Mouse (Mus musculus) myocyte (in vitro differentiated cells): ENCODE data around the gene Car14. TPM values are rescaled to one million over a fixed set of nuclear protein-coding genes. Genes with fewer than 3 reads are reported as not detected.
A peak's percentile ranks its signal among the peaks of the same experiment; 100 is the strongest.

Experiments used
- H3K27me3 ChIP-seq: one replicate; pipeline ENCODE4 v1.6.1; 2011; ENCODE audit not compliant: control insufficient read depth, insufficient read depth, insufficient read length
- H3K36me3 ChIP-seq: one replicate; pipeline ENCODE4 v1.6.1; 2011; ENCODE audit not compliant: control insufficient read depth, insufficient read depth
- H3K4me2 ChIP-seq: one replicate; pipeline ENCODE4 v1.6.1; 2011; ENCODE audit warnings: low read depth, control low read depth
- H3K4me3 ChIP-seq: one replicate; pipeline ENCODE4 v1.5.1; 2011; ENCODE audit warnings: mild to moderate bottlenecking, control low read depth, moderate library complexity
- H3K79me2 ChIP-seq: one replicate; pipeline ENCODE4 v1.6.1; 2011; ENCODE audit not compliant: control insufficient read depth, insufficient read depth
- H3ac ChIP-seq: one replicate; pipeline ENCODE4 v1.6.1; 2011; ENCODE audit not compliant: control insufficient read depth, insufficient read length
- CEBPB ChIP-seq: IDR thresholded peaks from 2 replicates; pipeline ENCODE4 v1.6.1; 2011; ENCODE audit warnings: mild to moderate bottlenecking, moderate library complexity; ENCODE audit not compliant: poor library complexity, insufficient read depth, severe bottlenecking
- E2F4 ChIP-seq: IDR thresholded peaks from one replicate; pipeline ENCODE4 v1.6.1; 2011; ENCODE audit warnings: mild to moderate bottlenecking, control low read depth, moderate library complexity; ENCODE audit not compliant: insufficient read depth
- MAX ChIP-seq: IDR thresholded peaks from one replicate; pipeline ENCODE4 v1.6.1; 2011; ENCODE audit warnings: low read depth, mild to moderate bottlenecking, control low read depth
- MYOD1 ChIP-seq, 3 experiments: IDR thresholded peaks; one replicate each; pipeline ENCODE4 v1.6.1; 2011; ENCODE audit warnings: control low read depth in 2 of 3, low read depth in 2 of 3, mild to moderate bottlenecking in 2 of 3, moderate library complexity in 1 of 3; ENCODE audit not compliant: insufficient read length in 2 of 3, control insufficient read depth in 1 of 3
- MYOG ChIP-seq, 3 experiments: IDR thresholded peaks; one replicate each; pipeline ENCODE4 v1.6.1; 2011; ENCODE audit warnings: control low read depth in 2 of 3, low read depth in 2 of 3, mild to moderate bottlenecking in 2 of 3; ENCODE audit not compliant: insufficient read length in 2 of 3, control insufficient read depth in 1 of 3, insufficient read depth in 1 of 3
- POLR2A ChIP-seq: IDR thresholded peaks from one replicate; pipeline ENCODE4 v1.6.1; 2011; ENCODE audit warnings: low read depth, mild to moderate bottlenecking, control low read depth, moderate library complexity; ENCODE audit not compliant: insufficient read length
- POLR2AphosphoS2 ChIP-seq: IDR thresholded peaks from one replicate; pipeline ENCODE4 v1.6.1; 2011; ENCODE audit warnings: low read depth, control low read depth; ENCODE audit not compliant: insufficient read length
- REST ChIP-seq: IDR thresholded peaks from one replicate; pipeline ENCODE4 v1.6.1; 2011; ENCODE audit warnings: mild to moderate bottlenecking, control low read depth, moderate library complexity; ENCODE audit not compliant: insufficient read depth, insufficient read length
- SRF ChIP-seq: IDR thresholded peaks from one replicate; pipeline ENCODE4 v1.6.1; 2011; ENCODE audit warnings: low read depth; ENCODE audit not compliant: control insufficient read depth, insufficient read length
- TCF12 ChIP-seq: IDR thresholded peaks from one replicate; pipeline ENCODE4 v1.6.1; 2011; ENCODE audit warnings: mild to moderate bottlenecking, control low read depth; ENCODE audit not compliant: poor library complexity, insufficient read depth, severe bottlenecking
- TCF3 ChIP-seq: IDR thresholded peaks from one replicate; pipeline ENCODE4 v1.6.1; 2011; ENCODE audit warnings: low read depth, control low read depth; ENCODE audit not compliant: insufficient read length
- USF1 ChIP-seq: IDR thresholded peaks from one replicate; pipeline ENCODE4 v1.6.1; 2011; ENCODE audit warnings: low read depth, mild to moderate bottlenecking, control low read depth, moderate library complexity
- polyA plus RNA-seq: library from polyadenylated mRNA; unstranded; fragments of >200 nt; fragmentation: generic; extraction: Trizol; gene quantifications from one replicate; pipeline ENCODE4 v1.2.1, GENCODE M21; 2012; ENCODE audit warnings: missing spikeins

Gene Car14
- polyA plus RNA-seq, 1 experiment, result 0.11 TPM

DNA sequence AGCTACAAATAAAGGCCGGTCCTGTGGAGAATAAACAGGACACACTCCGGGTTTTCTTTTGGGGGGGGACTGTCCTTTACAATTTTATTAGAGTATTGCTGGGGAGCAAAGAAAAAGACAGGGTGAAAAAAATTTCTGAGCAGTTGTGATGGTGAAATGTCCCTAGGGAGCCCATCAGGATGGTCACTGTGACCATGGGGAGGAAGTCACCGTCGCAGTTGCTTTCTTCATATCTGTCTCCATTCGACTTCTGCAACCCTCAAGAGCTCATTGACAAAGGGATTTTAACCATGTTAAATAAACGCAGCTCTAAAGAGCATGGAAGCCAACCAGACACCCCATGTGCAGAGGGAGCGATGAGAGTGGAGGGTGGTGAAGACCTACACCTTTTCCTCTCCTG is 12.3 kb upstream of the Car14 start:
- Histone ChIP-seq H3K4me2 (no peak overlapping the region), H3K4me3 (no peak overlapping the region), H3K79me2 (no peaks in the 10 kb centered on the region), H3ac (no peak overlapping the region), H3K36me3 (no peaks in the 10 kb centered on the region), H3K27me3 (no peaks in the 10 kb centered on the region)
- TF ChIP-seq MYOD1 (IDR thresholded peaks at IDR 0.05; ENCODE audit: control insufficient read depth in 1 of 3, insufficient read length in 2 of 3, low read depth in 2 of 3), result no peak
- TF ChIP-seq MYOG (IDR thresholded peaks at IDR 0.05; ENCODE audit: control insufficient read depth in 1 of 3, insufficient read depth in 1 of 3, insufficient read length in 2 of 3, low read depth in 2 of 3), result no peak
- TF ChIP-seq POLR2A, result no peak
- TF ChIP-seq TCF3, result no peak
- TF ChIP-seq SRF, result no peak
- TF ChIP-seq E2F4, result no peak
- no peak for TF ChIP-seq REST
- TF ChIP-seq USF1, result no peak
- TF ChIP-seq TCF12, result no peak
- TF ChIP-seq POLR2AphosphoS2, result no peak
- TF ChIP-seq CEBPB, result no peak
- TF ChIP-seq MAX, result no peak

DNA sequence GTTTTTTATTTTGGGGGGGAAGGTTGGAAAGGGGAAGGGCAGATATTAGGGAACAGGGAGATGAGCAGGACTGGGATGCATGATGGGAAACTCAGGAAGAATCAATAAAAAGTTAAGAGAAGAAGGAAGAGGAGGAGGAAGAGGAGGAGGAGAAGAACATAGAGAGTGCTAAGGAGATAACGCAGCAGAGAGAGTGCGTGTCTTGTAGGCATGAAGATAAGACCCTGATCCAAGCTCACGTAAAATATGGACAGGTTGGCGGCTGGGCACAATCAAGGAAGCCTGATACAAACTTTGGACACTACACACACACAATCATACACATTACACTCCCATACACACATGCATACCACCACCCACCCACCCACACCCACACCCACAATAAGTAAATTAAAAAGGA is 10.2 kb upstream of the Car14 start:
- Histone ChIP-seq H3K4me3 (no peak overlapping the region), H3K4me2 (no peak overlapping the region), H3K36me3 (no peaks in the 10 kb centered on the region), H3K27me3 (peaks cover under 1% of the 10 kb centered on the region), H3K79me2 (no peaks in the 10 kb centered on the region), H3ac (no peak overlapping the region)
- TF ChIP-seq POLR2A (no peak), MYOD1 (IDR thresholded peaks at IDR 0.05; ENCODE audit: control insufficient read depth in 1 of 3, insufficient read length in 2 of 3, low read depth in 2 of 3) (no peak), SRF (no peak), CEBPB (no peak), USF1 (no peak), E2F4 (no peak), REST (no peak), POLR2AphosphoS2 (no peak), MAX (no peak)

DNA sequence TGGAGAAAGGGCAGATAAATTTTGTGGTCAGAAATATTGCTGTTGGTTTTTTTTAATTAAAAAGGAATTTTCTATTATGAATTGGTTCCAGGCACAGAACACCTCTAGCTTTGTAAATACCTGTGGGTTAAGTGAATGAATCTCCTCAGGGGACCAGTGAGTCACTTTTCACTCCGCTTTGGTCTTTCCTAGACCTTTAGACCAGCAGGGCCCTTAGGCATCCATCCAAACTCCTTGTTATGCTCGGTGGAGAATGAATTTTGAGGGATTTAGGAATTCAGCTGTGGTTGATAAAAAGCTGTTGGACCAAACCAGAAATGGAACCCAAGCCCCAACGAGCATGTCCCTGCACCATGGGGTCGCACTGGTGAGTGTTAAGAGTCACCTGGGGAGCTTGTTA is 3.1 kb upstream of the Car14 start:
- H3K36me3 ChIP-seq, result no peaks in the 10 kb centered on the region
- H3K4me2 ChIP-seq, result no peak overlapping the region
- no peak for TF ChIP-seq POLR2AphosphoS2
- TF ChIP-seq CEBPB, result no peak
- TF ChIP-seq MYOG (IDR thresholded peaks at IDR 0.05; ENCODE audit: control insufficient read depth in 1 of 3, insufficient read depth in 1 of 3, insufficient read length in 2 of 3, low read depth in 2 of 3), result no peak
- no peak for TF ChIP-seq MAX
- no peak for TF ChIP-seq TCF12
- TF ChIP-seq E2F4, result no peak
- TF ChIP-seq USF1, result no peak
- no peak for TF ChIP-seq TCF3
- TF ChIP-seq MYOD1 (IDR thresholded peaks at IDR 0.05; ENCODE audit: control insufficient read depth in 1 of 3, insufficient read length in 2 of 3, low read depth in 2 of 3), result no peak
- no peak for TF ChIP-seq SRF
- no peak for TF ChIP-seq REST
- no peak for TF ChIP-seq POLR2A
- H3ac ChIP-seq, result no peak overlapping the region
- peaks cover 19% of the 10 kb centered on the region for H3K27me3 ChIP-seq
- no peak overlapping the region for H3K4me3 ChIP-seq
- H3K79me2 ChIP-seq, result no peaks in the 10 kb centered on the region

DNA sequence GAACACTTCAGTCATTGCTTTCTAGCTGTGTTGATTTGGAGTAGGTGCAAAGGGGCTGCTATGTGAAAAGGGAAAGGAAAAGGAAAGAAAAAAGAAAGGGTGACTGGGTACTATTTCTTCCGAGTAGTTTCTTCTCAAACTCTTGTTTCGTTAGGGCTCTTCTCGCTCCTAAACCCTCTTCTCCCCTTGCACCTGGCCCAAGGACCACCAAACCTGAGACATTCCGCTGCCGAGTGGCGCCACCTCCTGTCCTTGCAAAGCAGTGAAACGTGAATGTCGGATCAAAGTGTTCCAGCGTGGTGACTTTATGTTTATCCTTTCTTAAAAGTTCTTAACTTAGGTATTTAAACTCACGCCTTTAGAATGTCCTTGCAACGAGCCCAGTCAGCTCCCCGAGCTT is 2.4 kb upstream of the Car14 start:
- TF ChIP-seq REST, result no peak
- TF ChIP-seq SRF, result no peak
- TF ChIP-seq MYOD1 (IDR thresholded peaks at IDR 0.05; ENCODE audit: control insufficient read depth in 1 of 3, insufficient read length in 2 of 3, low read depth in 2 of 3), result no peak
- no peak for TF ChIP-seq POLR2AphosphoS2
- TF ChIP-seq TCF3, result no peak
- TF ChIP-seq CEBPB, result no peak
- TF ChIP-seq POLR2A, result no peak
- no peak for TF ChIP-seq USF1
- no peak for TF ChIP-seq E2F4
- TF ChIP-seq TCF12, result no peak
- TF ChIP-seq MAX, result no peak
- no peak for TF ChIP-seq MYOG (IDR thresholded peaks at IDR 0.05; ENCODE audit: control insufficient read depth in 1 of 3, insufficient read depth in 1 of 3, insufficient read length in 2 of 3, low read depth in 2 of 3)
- Histone ChIP-seq H3K4me2 (peak overlapping the region; percentile 91), H3K4me3 (no peak overlapping the region), H3K27me3 (peaks cover 19% of the 10 kb centered on the region), H3K79me2 (no peaks in the 10 kb centered on the region), H3K36me3 (no peaks in the 10 kb centered on the region), H3ac (no peak overlapping the region)

DNA sequence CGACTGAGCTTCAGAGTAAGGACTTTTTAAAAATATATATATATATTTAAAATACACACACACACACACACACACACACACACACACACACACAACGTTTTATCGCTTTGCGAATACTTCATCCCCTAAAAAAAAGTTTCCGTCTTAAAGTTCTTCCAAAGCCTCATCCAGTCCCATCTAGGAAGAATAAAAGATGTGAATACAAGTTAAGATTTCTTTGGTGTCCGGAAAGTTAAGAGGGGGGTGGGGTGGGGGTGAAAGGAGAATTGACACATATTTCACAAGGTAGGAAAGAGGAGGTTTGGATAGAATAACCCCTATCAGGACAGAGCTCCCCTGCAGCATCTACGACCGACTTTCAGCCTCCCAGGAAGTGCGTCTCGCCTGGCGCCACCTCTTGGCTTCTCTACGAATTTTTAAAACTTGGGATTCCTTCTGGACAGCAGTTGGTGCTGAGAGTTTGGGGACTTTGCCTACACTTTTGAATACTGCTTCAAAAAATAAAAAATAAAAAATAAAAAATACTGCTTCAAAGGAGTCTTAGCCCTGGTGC is 1.5 kb upstream of the Car14 start:
- H3K27me3 ChIP-seq, result peaks cover 19% of the 10 kb centered on the region
- no peaks in the 10 kb centered on the region for H3K36me3 ChIP-seq
- peak overlapping the region; percentile 91 for H3K4me2 ChIP-seq
- H3K79me2 ChIP-seq, result no peaks in the 10 kb centered on the region
- no peak for TF ChIP-seq TCF3
- TF ChIP-seq REST, result no peak
- no peak for TF ChIP-seq E2F4
- TF ChIP-seq TCF12, result no peak
- no peak for TF ChIP-seq POLR2AphosphoS2
- no peak for TF ChIP-seq MYOG (IDR thresholded peaks at IDR 0.05; ENCODE audit: control insufficient read depth in 1 of 3, insufficient read depth in 1 of 3, insufficient read length in 2 of 3, low read depth in 2 of 3)
- no peak for TF ChIP-seq SRF
- no peak for TF ChIP-seq MYOD1 (IDR thresholded peaks at IDR 0.05; ENCODE audit: control insufficient read depth in 1 of 3, insufficient read length in 2 of 3, low read depth in 2 of 3)
- no peak for TF ChIP-seq MAX
- TF ChIP-seq CEBPB, result no peak
- no peak for TF ChIP-seq USF1
- TF ChIP-seq POLR2A, result no peak
- H3ac ChIP-seq, result no peak overlapping the region
- H3K4me3 ChIP-seq, result no peak overlapping the region
